In the genomic region with DNA sequence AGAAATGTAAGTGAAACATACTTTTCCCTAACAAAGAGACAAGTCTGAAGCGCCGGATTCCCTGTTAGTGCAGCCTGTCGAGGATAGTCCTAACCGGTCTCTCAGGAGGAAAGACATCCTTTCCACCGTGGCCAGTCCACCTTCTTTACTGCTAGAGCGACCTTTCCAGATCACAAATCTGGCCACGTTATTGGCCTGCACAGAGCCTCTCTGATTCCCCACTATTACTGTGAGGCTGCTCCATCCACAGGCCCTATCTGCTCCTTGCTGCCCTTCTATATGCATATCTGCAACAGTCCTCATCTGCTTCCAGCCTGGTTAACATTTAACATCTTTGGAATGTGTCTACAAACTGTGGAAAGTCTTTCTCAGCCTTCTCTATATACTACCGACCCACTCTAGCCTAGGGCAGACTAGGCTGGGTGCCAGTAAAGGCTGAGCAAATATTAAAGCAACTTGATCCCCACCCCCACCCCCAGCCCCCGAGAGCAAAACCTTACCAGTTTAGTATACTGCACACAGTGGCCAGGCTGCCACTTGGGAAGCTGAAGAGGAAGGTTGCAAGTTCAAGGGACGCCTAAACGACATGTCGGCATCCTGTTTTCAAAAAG, we compare ENCODE assay signal across 9 mouse cellular contexts. TPM values are rescaled to one million over a fixed set of nuclear protein-coding genes. Genes with fewer than 3 reads are reported as not detected.
A peak's percentile ranks its signal among the peaks of the same experiment; 100 is the strongest.
DNase-seq lines count a peak whose midpoint lies in the region; ATAC-seq and TF ChIP-seq lines count a peak whose summit lies in the region.
"Had no signal": no experiment of that assay in that cellular context is flagged by ENCODE, and none has a peak within 500 bp of the region (broad histone marks: within the 10 kb centered on the region; RNA-seq: fewer than 3 reads in every experiment).

No protein-coding gene starts in this region.

- no peaks in the 10 kb centered on the region for H3K9me3 ChIP-seq in heart, embryonic 15.5 days (replicated peaks)

- ATAC-seq in heart, embryonic 15.5 days (replicated peaks; ENCODE audit: insufficient number of reproducible peaks, insufficient read depth, low FRiP score, low read depth): no peak
- ATAC-seq in cerebellum, adult (ENCODE audit: insufficient number of reproducible peaks, low FRiP score, low TSS enrichment): no peak

- no peak for TF ChIP-seq CTCF in embryonic fibroblast, embryonic 13.5 days (IDR thresholded peaks at IDR 0.05; ENCODE audit: borderline replicate concordance, insufficient read depth, low read length)

- no peak for DNase-seq in heart, adult 9 months (ENCODE audit: low spot score in 2 of 2)
- DNase-seq in kidney, postnatal 14 days: peak; percentile 90
- peak; percentile 54 for DNase-seq in lung, postnatal 36 days
- DNase-seq in right cerebral cortex, adult 2 months (ENCODE audit: low spot score in 2 of 2): no peak
- DNase-seq in ovary, postnatal 10 days (ENCODE audit: low spot score): no peak

- no peak overlapping the region for H3K9ac ChIP-seq in heart, embryonic 15.5 days

- WGBS in heart, embryonic 15.5 days: 56% methylated on average over 12 of the region's 12 CpGs

- H3K4me2 ChIP-seq in heart, embryonic 15.5 days: no peak overlapping the region

- no peak overlapping the region for H3K4me3 ChIP-seq in heart, embryonic 15.5 days
- H3K4me3 ChIP-seq in embryonic fibroblast, embryonic 13.5 days (ENCODE audit: insufficient read depth, low read length): no peak overlapping the region
- H3K4me3 ChIP-seq: erythroblast, embryonic 14.5 days had no signal

- H3K4me1 ChIP-seq in heart, embryonic 15.5 days (replicated peaks): peaks cover 46% of the 10 kb centered on the region
- peaks cover 24% of the 10 kb centered on the region for H3K4me1 ChIP-seq in embryonic fibroblast, embryonic 13.5 days (ENCODE audit: control insufficient read depth, insufficient read depth, low read length)

- peak overlapping the region; percentile 75 for H3K27ac ChIP-seq in heart, embryonic 15.5 days
- H3K27ac ChIP-seq in embryonic fibroblast, embryonic 13.5 days (ENCODE audit: insufficient read depth, low read length): peak overlapping the region; percentile 84

- no peaks in the 10 kb centered on the region for H3K36me3 ChIP-seq in heart, embryonic 15.5 days

- no peak for TF ChIP-seq POLR2A in embryonic fibroblast, embryonic 13.5 days (IDR thresholded peaks at IDR 0.05; ENCODE audit: low read depth, low read length)

- H3K27me3 ChIP-seq in heart, embryonic 15.5 days: no peaks in the 10 kb centered on the region

RNA-seq across cellular contexts. Expression of gene Tom1l2, which starts 44.1 kb away (rescaled TPM):
- polyA plus RNA-seq in heart, embryonic 15.5 days (2015; fragmentation: Nextera tagmentation; extraction: Ambion mirVana): 30.0 and 37.8 TPM in 2 replicates
- polyA plus RNA-seq in embryonic fibroblast, embryonic 13.5 days (2011; ENCODE audit: insufficient read length, low read depth, missing spikeins): 30.3 and 36.2 TPM in 2 replicates

RNA-seq across cellular contexts. Expression of gene Drc3, which starts 44.5 kb away (rescaled TPM):
- 2.9 and 3.1 TPM in 2 replicates for polyA plus RNA-seq in heart, embryonic 15.5 days (2015; fragmentation: Nextera tagmentation; extraction: Ambion mirVana)
- polyA plus RNA-seq in embryonic fibroblast, embryonic 13.5 days (2011; ENCODE audit: insufficient read length, low read depth, missing spikeins): 0.48 and 0.53 TPM in 2 replicates
- polyA plus RNA-seq: erythroblast, embryonic 14.5 days had no signal

Comparison
In these comparisons a context has a peak if more than half of its experiments do, and no peak if none do; other contexts are left out.
1. DNase-seq: peak in kidney, postnatal 14 days (single experiment) and lung, postnatal 36 days (single experiment); none in heart, adult 9 months (0 of 2), right cerebral cortex, adult 2 months (0 of 2) and ovary, postnatal 10 days (single experiment).